Mouse (Mus musculus) thymus, adult 2 months (tissue): ENCODE data around the gene Supt4a.

ENCODE experiments used
- CTCF ChIP-seq: fragments of 200-500 bp; IDR thresholded peaks from 2 replicates; pipeline ENCODE4 v1.5.1; 2012; ENCODE audit warnings: mild to moderate bottlenecking, control low read depth, low read length, moderate library complexity, borderline replicate concordance; ENCODE audit not compliant: control insufficient read depth, poor library complexity, insufficient read depth; ENCODE audit errors: extremely low read depth
- POLR2A ChIP-seq: fragments of 200-500 bp; IDR thresholded peaks from 2 replicates; pipeline ENCODE4 v1.6.1; 2012; ENCODE audit warnings: mild to moderate bottlenecking, low read length, control low read depth, moderate library complexity; ENCODE audit not compliant: control insufficient read depth, poor library complexity, insufficient read depth; ENCODE audit errors: extremely low read depth

- TF ChIP-seq CTCF = no peak
- no peak for TF ChIP-seq POLR2A
These were observed 7.7 kb upstream of the Supt4a start for GRCm38 (mm10) chr11:87729593-87730185.
